Mouse (Mus musculus) retina, postnatal 7 days (tissue): ENCODE measurements at regions not wholly inside any gene's neighbourhood (a gene's known extent, or its start where the extent isn't known, plus 50 kb on each side); places are given as distances from the start of the nearest gene placed in this dataset.

Experiments used
- DNase-seq: peaks from one replicate; pipeline ENCODE4 v3.0.0-alpha.2; 2012; ENCODE audit warnings: low read depth, low spot score

GRCm38 (mm10) chr4:87386835-87387234, 156.6 kb upstream of the Slc24a2 start:
- no peak for DNase-seq

GRCm38 (mm10) chr4:87386271-87386670, 156.0 kb upstream of the Slc24a2 start:
- no peak for DNase-seq

GRCm38 (mm10) chr4:87385221-87385739, 155.0 kb upstream of the Slc24a2 start:
- DNase-seq = no peak

GRCm38 (mm10) chr4:87384469-87385044, 154.3 kb upstream of the Slc24a2 start:
- no peak for DNase-seq

- DNase-seq = no peak
These were observed 150.4 kb upstream of the Slc24a2 start for GRCm38 (mm10) chr4:87380716-87381115.

- DNase-seq = no peak
These were observed 149.4 kb upstream of the Slc24a2 start for GRCm38 (mm10) chr4:87379516-87380173.

GRCm38 (mm10) chr4:87371960-87372359, 141.7 kb upstream of the Slc24a2 start:
- no peak for DNase-seq

- DNase-seq = no peak
These were observed 139.5 kb upstream of the Slc24a2 start for GRCm38 (mm10) chr4:87369626-87370234.

GRCm38 (mm10) chr4:87368413-87369160, 138.3 kb upstream of the Slc24a2 start:
- DNase-seq = peak; percentile 20

GRCm38 (mm10) chr4:87367732-87368412, 137.6 kb upstream of the Slc24a2 start:
- peak; percentile 62 for DNase-seq

GRCm38 (mm10) chr4:87362201-87362600, 131.9 kb upstream of the Slc24a2 start:
- peak; percentile 38 for DNase-seq

GRCm38 (mm10) chr4:87359483-87359882, 129.2 kb upstream of the Slc24a2 start:
- DNase-seq = no peak

- no peak for DNase-seq
These were observed 128.7 kb upstream of the Slc24a2 start for GRCm38 (mm10) chr4:87359004-87359403.

GRCm38 (mm10) chr4:87332968-87333367, 102.7 kb upstream of the Slc24a2 start:
- no peak for DNase-seq

- DNase-seq = no peak
These were observed 98.9 kb upstream of the Slc24a2 start for GRCm38 (mm10) chr4:87329136-87329535.

GRCm38 (mm10) chr4:87321726-87322349, 91.6 kb upstream of the Slc24a2 start:
- DNase-seq = no peak

- no peak for DNase-seq
These were observed 67.9 kb upstream of the Slc24a2 start for GRCm38 (mm10) chr4:87298129-87298528.

- no peak for DNase-seq
These were observed 64.3 kb upstream of the Slc24a2 start for GRCm38 (mm10) chr4:87294538-87294937.
